Mouse (Mus musculus): Measurements from ENCODE around the gene Tas2r109.
"Not testable (repeated sequence)": the region's sequence is repeated elsewhere in the genome, so short reads cannot be mapped to it uniquely, and the experiment has no call there.

The Tas2r109 gene

DNA sequence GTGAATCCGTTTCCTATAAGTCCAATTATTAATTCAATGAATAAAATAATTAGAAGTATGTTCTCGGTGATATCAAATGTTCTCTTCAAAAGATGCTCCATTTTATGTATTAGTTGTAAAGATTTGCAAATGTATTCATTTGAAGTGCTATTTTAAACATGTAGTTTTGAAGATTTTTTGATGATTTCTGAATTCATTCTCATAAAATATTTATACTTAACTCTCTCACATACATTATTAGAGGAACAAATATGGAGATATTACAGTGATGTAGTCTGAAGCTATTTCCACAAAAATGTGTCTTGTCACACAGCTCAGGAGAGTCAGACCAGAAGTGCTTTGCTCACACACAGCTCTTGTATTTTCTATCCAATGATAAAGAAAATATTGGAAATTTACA, at the start of gene Tas2r109:
Tas2r109 (minus strand) TSS at position 101 of the 400 bp plus-strand sequence.
- DNase-seq (ENCODE audit: low spot score in 2 of 2), result no peak

DNA sequence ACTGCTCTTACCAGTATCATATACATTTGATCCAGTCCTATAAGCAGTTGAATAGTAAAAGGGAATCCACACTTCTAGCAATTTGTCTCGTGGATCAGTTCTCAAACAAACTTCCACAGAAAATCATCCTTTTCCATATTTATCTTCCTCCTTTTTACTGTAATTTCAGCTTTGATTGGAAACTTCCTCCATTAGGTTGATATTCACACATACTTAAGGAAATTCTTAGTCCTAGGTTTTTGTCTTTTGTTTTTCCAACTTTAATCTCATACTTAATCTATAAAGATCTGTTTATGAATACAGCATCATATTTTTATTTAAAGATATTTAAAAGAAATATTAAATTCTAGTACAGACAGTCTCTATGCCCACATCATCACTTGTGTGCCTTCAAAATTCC, 22.9 kb downstream of the Tas2r109 start, which contains the start of gene Tas2r131:
Tas2r131 (minus strand) TSS at position 101 of the 400 bp plus-strand sequence.
- DNase-seq (ENCODE audit: low spot score in 2 of 2), result no peak

DNA sequence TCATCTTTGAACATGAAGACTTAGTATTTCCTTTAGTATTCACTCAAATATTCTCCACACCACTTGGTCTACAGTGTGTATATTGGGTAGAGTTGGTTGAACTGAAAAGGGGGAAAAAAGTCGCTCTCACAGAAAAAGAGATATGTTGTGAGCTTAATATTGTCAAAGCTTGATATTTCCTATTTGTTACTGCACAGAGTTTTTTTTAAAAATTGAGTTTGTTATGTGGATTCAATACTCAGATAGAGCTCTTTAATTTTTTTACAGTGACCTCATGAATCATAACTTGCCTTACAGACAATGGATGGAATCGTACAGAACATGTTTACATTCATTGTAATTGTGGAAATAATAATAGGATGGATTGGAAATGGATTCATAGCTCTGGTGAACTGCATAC, 30.0 kb downstream of the Tas2r109 start, which contains the start of gene Tas2r129:
Tas2r129 (plus strand) TSS at position 301 of the 400 bp plus-strand sequence.
- DNase-seq (ENCODE audit: low spot score in 2 of 2), result no peak

DNA sequence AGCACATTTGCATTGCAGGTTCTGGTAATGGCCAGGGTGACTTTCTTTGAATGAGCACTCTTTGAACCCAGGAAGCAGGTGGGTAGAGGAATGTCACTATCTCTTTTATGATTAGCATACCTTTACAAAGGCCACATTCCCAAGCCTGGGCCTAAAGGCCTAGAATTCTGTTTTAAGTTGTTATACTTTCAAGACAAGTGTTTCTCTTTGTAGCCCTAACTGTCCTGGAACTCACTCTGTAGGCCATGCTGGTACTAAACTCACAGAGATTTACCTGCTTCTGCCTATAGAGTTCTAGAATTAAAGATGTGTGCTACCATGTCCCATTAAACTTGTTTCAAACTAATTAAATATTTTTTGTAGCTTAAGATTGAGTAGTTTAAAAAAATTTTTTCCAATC, 39.4 kb downstream of the Tas2r109 start:
- DNase-seq (ENCODE audit: low spot score in 2 of 2), result not testable (repeated sequence)
